Mouse (Mus musculus) right cerebral cortex, postnatal 10 days (tissue): ENCODE data around the gene Atp23.
"Not testable (repeated sequence)": the region's sequence is repeated elsewhere in the genome, so short reads cannot be mapped to it uniquely, and the experiment has no call there.

Source experiments
- DNase-seq, 2 experiments: peaks; one replicate each; pipeline ENCODE4 v3.0.0; 2021; ENCODE audit warnings: low spot score in 2 of 2

Gene Atp23

GRCm38 (mm10) chr10:126826982-126827381 lies 74.2 kb downstream of the Atp23 start:
- no peak for DNase-seq

- not testable (repeated sequence) for DNase-seq
Measured at GRCm38 (mm10) chr10:126826216-126826615, 74.9 kb downstream of the Atp23 start.

GRCm38 (mm10) chr10:126822418-126822817 lies 78.7 kb downstream of the Atp23 start:
- no peak for DNase-seq
